Comparison of ENCODE assay signal across 19 mouse cellular contexts in genomic region chr4:103173507-103173906, GRCm38 (mm10). TPM values are rescaled to one million over a fixed set of nuclear protein-coding genes. Genes with fewer than 3 reads are reported as not detected.
DNase-seq lines count a peak whose midpoint lies in the region; ATAC-seq and TF ChIP-seq lines count a peak whose summit lies in the region.
"Had no signal": no experiment of that assay in that cellular context is flagged by ENCODE, and none has a peak within 500 bp of the region (broad histone marks: within the 10 kb centered on the region; RNA-seq: fewer than 3 reads in every experiment).

No protein-coding gene starts in this region.

- H3K27me3 ChIP-seq in kidney, embryonic 15.5 days, result no peaks in the 10 kb centered on the region
- no peaks in the 10 kb centered on the region for H3K27me3 ChIP-seq in lung, postnatal 0 days (replicated peaks; ENCODE audit: insufficient read depth, low read length)
- H3K27me3 ChIP-seq: embryonic facial prominence, embryonic 12.5 days; forebrain, embryonic 15.5 days; heart, embryonic 15.5 days; hindbrain, embryonic 13.5 days had no signal

- no peak for TF ChIP-seq EP300 in lung, postnatal 0 days (IDR thresholded peaks at IDR 0.05)

- peaks cover 41% of the 10 kb centered on the region for H3K36me3 ChIP-seq in kidney, embryonic 15.5 days
- H3K36me3 ChIP-seq in lung, postnatal 0 days (ENCODE audit: insufficient read depth, low read length), result no peaks in the 10 kb centered on the region

- H3K4me3 ChIP-seq in kidney, embryonic 15.5 days (replicated peaks), result no peak overlapping the region
- no peak overlapping the region for H3K4me3 ChIP-seq in lung, postnatal 0 days (ENCODE audit: low read depth, low read length)
- H3K4me3 ChIP-seq: embryonic facial prominence, embryonic 12.5 days; forebrain, embryonic 15.5 days; heart, adult 2 months; heart, embryonic 15.5 days; hindbrain, embryonic 13.5 days had no signal

- H3K4me2 ChIP-seq in kidney, embryonic 15.5 days, result no peak overlapping the region
- no peak overlapping the region for H3K4me2 ChIP-seq in lung, postnatal 0 days (replicated peaks; ENCODE audit: low read depth, low read length)
- H3K4me2 ChIP-seq: embryonic facial prominence, embryonic 12.5 days; forebrain, embryonic 15.5 days; heart, embryonic 11.5 days; heart, embryonic 15.5 days; hindbrain, embryonic 13.5 days had no signal

- TF ChIP-seq CTCF in lung, postnatal 0 days (IDR thresholded peaks at IDR 0.05), result no peak

- ATAC-seq in kidney, embryonic 15.5 days (replicated peaks; ENCODE audit: low FRiP score), result peak; percentile 82
- ATAC-seq in lung, postnatal 0 days, result no peak
- ATAC-seq: CD4-positive, CD25-positive, alpha-beta regulatory T cell, adult 4 months; forebrain, embryonic 15.5 days had no signal

- no peak overlapping the region for H3K27ac ChIP-seq in kidney, embryonic 15.5 days
- no peak overlapping the region for H3K27ac ChIP-seq in lung, postnatal 0 days (ENCODE audit: low read length)
- H3K27ac ChIP-seq: embryonic facial prominence, embryonic 12.5 days; forebrain, embryonic 15.5 days; heart, adult 2 months; heart, embryonic 15.5 days; hindbrain, embryonic 13.5 days had no signal

- 34% methylated on average over 6 of the region's 6 CpGs for WGBS in kidney, embryonic 15.5 days
- 62% methylated on average over 6 of the region's 6 CpGs for WGBS in lung, postnatal 0 days

- H3K4me1 ChIP-seq in kidney, embryonic 15.5 days, result peaks cover 5% of the 10 kb centered on the region
- no peaks in the 10 kb centered on the region for H3K4me1 ChIP-seq in lung, postnatal 0 days (ENCODE audit: insufficient read depth, low read depth, low read length)

- peak; percentile 10 for DNase-seq in gastrocnemius, adult 18-20 months (ENCODE audit: low spot score)
- no peak for DNase-seq in gastrocnemius, postnatal 25 days
- DNase-seq in kidney, adult 8-10 months, result no peak
- peak; percentile 24 for DNase-seq in lung, postnatal 0 days (ENCODE audit: low spot score)
- DNase-seq in lung, postnatal 14 days, result no peak
- peak; percentile 17 for DNase-seq in Muller cell, postnatal 12 days (ENCODE audit: inconsistent ontology term)
- no peak for DNase-seq in spleen, postnatal 14 days (ENCODE audit: low spot score in 2 of 2)
- DNase-seq: adrenal gland, postnatal 10 days; B cell, adult 2 months; cerebellum, adult 9-10 months; heart, postnatal 14 days had no signal

- H3K9me3 ChIP-seq in kidney, embryonic 15.5 days (replicated peaks), result no peaks in the 10 kb centered on the region
- H3K9me3 ChIP-seq in lung, postnatal 0 days (ENCODE audit: low read length), result no peaks in the 10 kb centered on the region
- H3K9me3 ChIP-seq: embryonic facial prominence, embryonic 12.5 days; forebrain, embryonic 15.5 days; heart, embryonic 15.5 days; hindbrain, embryonic 13.5 days had no signal

- H3K9ac ChIP-seq in kidney, embryonic 15.5 days, result no peak overlapping the region
- H3K9ac ChIP-seq in lung, postnatal 0 days (replicated peaks; ENCODE audit: low read depth), result no peak overlapping the region
- H3K9ac ChIP-seq: embryonic facial prominence, embryonic 12.5 days; forebrain, embryonic 15.5 days; heart, embryonic 15.5 days; hindbrain, embryonic 13.5 days had no signal

RNA-seq across cellular contexts. Expression of gene Slc35d1, which starts 41.5 kb away (rescaled TPM):
- total RNA-seq in gastrocnemius, adult 18-20 months (2021), result 1 to 10 TPM; 6.0 to 7.4 TPM
- total RNA-seq in gastrocnemius, postnatal 25 days (2021), result 1 to 10 TPM; 5.2 to 5.4 TPM
- polyA plus RNA-seq in kidney, embryonic 15.5 days (2015; fragmentation: Nextera tagmentation; extraction: Ambion mirVana), result 7.7 and 9.4 TPM in 2 replicates
- polyA plus RNA-seq in lung, postnatal 0 days (2015; fragmentation: Nextera tagmentation; extraction: Ambion mirVana), result 4.9 and 5.3 TPM in 2 replicates

RNA-seq across cellular contexts. Expression of gene Wdr78, which starts 59.2 kb away (rescaled TPM):
- under 1 TPM; 0.53 to 0.59 TPM for total RNA-seq in gastrocnemius, adult 18-20 months (2021)
- total RNA-seq in gastrocnemius, postnatal 25 days (2021), result 1 to 10 TPM in 1 of 2 experiments, under 1 TPM in 1; 0.59 to 1.1 TPM
- 3.5 and 4.0 TPM in 2 replicates for polyA plus RNA-seq in kidney, embryonic 15.5 days (2015; fragmentation: Nextera tagmentation; extraction: Ambion mirVana)
- 2.8 and 5.3 TPM in 2 replicates for polyA plus RNA-seq in lung, postnatal 0 days (2015; fragmentation: Nextera tagmentation; extraction: Ambion mirVana)

RNA-seq across cellular contexts. Expression of gene Mier1, which starts 59.3 kb away (rescaled TPM):
- total RNA-seq in gastrocnemius, adult 18-20 months (2021), result 10 to 100 TPM; 19.4 to 21.6 TPM
- 10 to 100 TPM; 17.3 to 20.3 TPM for total RNA-seq in gastrocnemius, postnatal 25 days (2021)
- 45.1 and 45.8 TPM in 2 replicates for polyA plus RNA-seq in kidney, embryonic 15.5 days (2015; fragmentation: Nextera tagmentation; extraction: Ambion mirVana)
- 47.1 and 49.2 TPM in 2 replicates for polyA plus RNA-seq in lung, postnatal 0 days (2015; fragmentation: Nextera tagmentation; extraction: Ambion mirVana)

Comparison
In these comparisons a context has a peak if more than half of its experiments do, and no peak if none do; other contexts are left out.
1. DNase-seq: peak in gastrocnemius, adult 18-20 months (single experiment), lung, postnatal 0 days (single experiment) and Muller cell, postnatal 12 days (single experiment); none in gastrocnemius, postnatal 25 days (single experiment), kidney, adult 8-10 months (0 of 2), lung, postnatal 14 days (single experiment) and spleen, postnatal 14 days (0 of 2).